Mouse (Mus musculus): ENCODE data around the gene Rasgrf1. TPM values are rescaled to one million over a fixed set of nuclear protein-coding genes. Genes with fewer than 3 reads are reported as not detected.

Gene Rasgrf1
- polyA plus RNA-seq, 1 experiment from 2014 or later, result 0.84 TPM

DNA sequence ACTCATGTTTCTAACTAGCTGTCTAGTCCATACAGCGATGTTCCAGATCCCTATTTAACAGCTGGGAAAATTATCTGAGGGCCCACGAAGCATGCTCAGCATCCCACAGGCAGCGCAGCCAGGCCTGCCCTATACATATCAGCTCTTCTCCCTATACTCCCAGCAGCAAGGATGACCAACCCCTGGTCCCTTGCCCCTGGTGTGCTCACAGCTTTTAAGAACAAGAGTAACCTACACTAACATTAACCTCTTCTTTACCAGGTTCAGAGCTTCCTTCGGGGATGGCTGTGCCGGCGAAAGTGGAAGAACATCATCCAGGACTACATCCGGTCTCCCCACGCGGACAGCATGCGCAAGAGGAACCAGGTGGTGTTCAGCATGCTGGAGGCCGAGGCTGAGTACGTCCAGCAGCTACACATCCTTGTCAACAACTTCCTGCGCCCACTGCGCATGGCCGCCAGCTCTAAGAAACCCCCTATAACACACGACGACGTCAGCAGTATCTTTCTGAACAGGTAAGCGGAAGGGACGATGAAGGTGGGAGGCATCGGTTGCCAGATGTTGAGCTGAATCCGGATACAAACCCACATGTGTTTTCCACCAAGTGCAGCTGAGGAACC is 44.0 kb downstream of the Rasgrf1 start:
- WGBS, result 92% methylated on average over 22 of the region's 22 CpGs
- no peak for ATAC-seq (ENCODE audit: low FRiP score)
- H3K9ac ChIP-seq, result no peak overlapping the region
- no peak overlapping the region for H3K27ac ChIP-seq
- no peaks in the 10 kb centered on the region for H3K27me3 ChIP-seq
- no peak overlapping the region for H3K4me2 ChIP-seq (replicated peaks)
- H3K9me3 ChIP-seq (replicated peaks), result no peaks in the 10 kb centered on the region
- no peaks in the 10 kb centered on the region for H3K4me1 ChIP-seq
- no peaks in the 10 kb centered on the region for H3K36me3 ChIP-seq
- H3K4me3 ChIP-seq, result no peak overlapping the region

DNA sequence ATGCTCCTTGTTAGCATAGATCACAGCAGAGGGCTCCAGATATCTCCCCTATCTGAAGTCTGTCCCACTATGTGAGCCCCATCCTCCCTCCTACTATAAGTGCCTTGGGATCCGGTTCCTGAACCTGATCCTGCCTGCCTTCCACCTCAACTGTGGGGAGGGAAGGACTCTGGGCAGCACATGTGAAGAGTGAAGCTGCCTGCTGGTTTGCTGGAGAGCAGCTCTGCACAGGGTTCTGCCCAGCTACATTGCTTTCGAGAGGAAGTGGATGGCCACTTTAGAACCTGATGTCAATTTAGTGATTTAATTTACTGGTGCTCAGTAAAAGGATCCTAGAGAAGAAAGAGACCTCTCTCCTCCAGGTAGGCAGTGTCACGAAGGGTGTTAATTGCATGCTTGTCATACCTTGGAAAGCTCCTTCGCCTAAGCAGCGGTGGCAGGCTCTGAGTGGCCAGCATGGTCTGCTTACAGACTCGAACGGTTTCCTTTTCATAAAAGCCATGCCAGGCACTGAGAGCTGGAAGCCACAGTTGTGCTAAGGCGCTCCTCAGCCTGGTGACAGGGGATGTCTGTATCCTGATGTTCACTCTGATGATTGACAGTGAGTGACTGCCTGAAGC is 45.3 kb downstream of the Rasgrf1 start:
- H3K9me3 ChIP-seq (replicated peaks), result no peaks in the 10 kb centered on the region
- H3K4me3 ChIP-seq, result no peak overlapping the region
- no peak for ATAC-seq (ENCODE audit: low FRiP score)
- no peak overlapping the region for H3K4me2 ChIP-seq (replicated peaks)
- no peaks in the 10 kb centered on the region for H3K36me3 ChIP-seq
- H3K4me1 ChIP-seq, result no peaks in the 10 kb centered on the region
- no peaks in the 10 kb centered on the region for H3K27me3 ChIP-seq
- no peak overlapping the region for H3K9ac ChIP-seq
- WGBS, result 79% methylated on average over 8 of the region's 8 CpGs
- H3K27ac ChIP-seq, result no peak overlapping the region

DNA sequence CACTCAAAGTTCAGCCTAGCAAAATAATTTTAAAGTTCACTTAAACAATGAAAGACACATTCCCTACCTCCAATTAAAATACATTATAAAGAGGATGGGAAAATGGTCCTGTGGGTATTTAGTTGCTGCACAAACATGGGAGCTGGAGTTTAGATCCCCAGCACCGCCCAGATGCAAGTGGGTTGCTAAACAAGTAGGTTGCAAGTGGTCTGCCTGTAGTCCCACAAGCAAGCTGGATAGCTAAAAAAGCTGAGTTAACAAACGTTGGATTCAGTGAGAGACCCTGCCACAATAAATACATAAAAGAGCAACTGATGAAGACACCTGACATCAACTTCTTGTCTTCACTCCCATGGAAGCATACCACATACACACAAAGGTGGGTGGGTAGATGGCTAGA is 49.3 kb downstream of the Rasgrf1 start:
- H3K4me1 ChIP-seq, result no peaks in the 10 kb centered on the region
- no peaks in the 10 kb centered on the region for H3K27me3 ChIP-seq
- H3K4me2 ChIP-seq (replicated peaks), result no peak overlapping the region
- no peak for ATAC-seq (ENCODE audit: low FRiP score)
- 89% methylated on average over 2 of the region's 2 CpGs for whole genome bisulfite sequencing
- H3K36me3 ChIP-seq, result no peaks in the 10 kb centered on the region
- H3K27ac ChIP-seq, result no peak overlapping the region
- no peak overlapping the region for H3K9ac ChIP-seq
- no peak overlapping the region for H3K4me3 ChIP-seq
- H3K9me3 ChIP-seq (replicated peaks), result no peaks in the 10 kb centered on the region

DNA sequence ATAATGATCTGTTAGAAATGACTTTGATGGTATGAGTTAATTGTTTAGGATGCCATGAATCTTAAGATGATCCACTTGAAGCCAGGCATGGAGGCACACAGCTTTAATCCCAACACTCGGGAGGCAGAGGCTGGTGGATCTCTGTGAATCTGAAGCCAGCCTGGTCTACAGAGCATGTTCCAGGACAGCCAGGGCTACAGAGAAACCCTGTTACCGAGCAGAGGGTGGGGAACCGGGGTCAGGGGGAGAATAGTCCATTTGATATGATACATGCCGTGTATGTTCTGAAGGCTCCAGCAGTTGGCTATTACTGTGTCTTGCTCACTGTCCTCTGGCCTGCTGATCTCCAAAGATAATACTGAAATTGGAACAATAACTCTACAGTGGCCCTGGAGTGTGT is 54.4 kb downstream of the Rasgrf1 start:
- Histone ChIP-seq H3K4me2 (replicated peaks) (no peak overlapping the region), H3K4me1 (no peaks in the 10 kb centered on the region), H3K36me3 (no peaks in the 10 kb centered on the region), H3K9ac (no peak overlapping the region), H3K9me3 (replicated peaks) (no peaks in the 10 kb centered on the region), H3K4me3 (no peak overlapping the region), H3K27ac (no peak overlapping the region), H3K27me3 (no peaks in the 10 kb centered on the region)
- no peak for ATAC-seq (ENCODE audit: low FRiP score)
- WGBS, result 89% methylated on average over 4 of the region's 4 CpGs

DNA sequence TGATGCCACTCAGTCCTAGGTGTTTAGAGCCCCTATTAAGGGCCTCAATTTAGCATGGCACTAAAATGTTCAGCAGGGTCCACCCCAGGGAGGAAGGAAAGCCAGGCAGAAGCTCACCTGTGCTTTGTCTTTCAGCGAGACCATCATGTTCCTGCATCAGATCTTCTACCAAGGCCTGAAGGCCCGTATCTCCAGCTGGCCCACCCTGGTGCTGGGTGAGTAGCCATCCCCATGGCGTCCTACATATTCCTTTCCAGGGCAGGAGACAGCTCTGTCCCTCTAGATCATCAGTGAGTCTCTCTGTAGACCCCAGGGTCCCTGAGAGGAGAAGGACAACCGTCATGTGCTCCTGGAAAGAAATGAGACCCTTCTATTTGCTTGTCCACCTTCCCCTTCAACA is 58.0 kb downstream of the Rasgrf1 start:
- no peak overlapping the region for H3K4me3 ChIP-seq
- H3K27ac ChIP-seq, result no peak overlapping the region
- H3K27me3 ChIP-seq, result no peaks in the 10 kb centered on the region
- ATAC-seq (ENCODE audit: low FRiP score), result no peak
- H3K9me3 ChIP-seq (replicated peaks), result no peaks in the 10 kb centered on the region
- no peak overlapping the region for H3K4me2 ChIP-seq (replicated peaks)
- 84% methylated on average over 4 of the region's 4 CpGs for WGBS
- H3K36me3 ChIP-seq, result no peaks in the 10 kb centered on the region
- H3K4me1 ChIP-seq, result no peaks in the 10 kb centered on the region
- H3K9ac ChIP-seq, result no peak overlapping the region

DNA sequence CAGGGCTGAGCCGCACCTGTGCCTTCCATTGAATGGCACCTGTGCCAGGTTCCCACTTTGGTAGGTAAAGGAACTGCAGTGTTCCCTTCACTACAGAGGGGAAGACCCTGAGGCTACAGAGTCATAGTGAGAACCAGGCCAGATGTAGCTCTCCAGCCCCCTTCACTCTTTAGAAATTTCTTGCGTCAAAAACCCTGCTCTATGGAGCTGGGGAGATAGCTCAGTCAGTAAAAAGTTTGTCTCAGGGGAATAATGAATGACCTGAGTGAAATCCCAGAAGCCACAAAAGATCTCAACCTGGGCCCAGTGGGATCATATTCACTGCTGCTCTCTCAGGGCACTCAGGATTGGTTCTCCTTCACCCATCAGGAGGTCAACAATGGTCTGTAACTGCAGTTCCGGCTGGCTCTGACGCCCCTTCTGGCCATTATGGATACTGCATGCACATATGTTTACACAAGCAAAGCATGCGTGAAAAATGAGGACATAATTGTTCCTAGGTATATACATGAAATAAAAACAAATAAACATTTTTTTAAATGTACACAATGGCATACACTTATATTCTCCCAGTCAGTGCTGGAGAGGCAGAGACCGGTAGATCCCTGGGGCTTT is 59.2 kb downstream of the Rasgrf1 start:
- Histone ChIP-seq H3K36me3 (no peaks in the 10 kb centered on the region), H3K27me3 (no peaks in the 10 kb centered on the region), H3K9ac (no peak overlapping the region), H3K27ac (no peak overlapping the region), H3K4me3 (no peak overlapping the region), H3K9me3 (replicated peaks) (no peaks in the 10 kb centered on the region), H3K4me1 (no peaks in the 10 kb centered on the region), H3K4me2 (replicated peaks) (no peak overlapping the region)
- ATAC-seq (ENCODE audit: low FRiP score), result no peak
- 88% methylated on average over 6 of the region's 6 CpGs for WGBS

DNA sequence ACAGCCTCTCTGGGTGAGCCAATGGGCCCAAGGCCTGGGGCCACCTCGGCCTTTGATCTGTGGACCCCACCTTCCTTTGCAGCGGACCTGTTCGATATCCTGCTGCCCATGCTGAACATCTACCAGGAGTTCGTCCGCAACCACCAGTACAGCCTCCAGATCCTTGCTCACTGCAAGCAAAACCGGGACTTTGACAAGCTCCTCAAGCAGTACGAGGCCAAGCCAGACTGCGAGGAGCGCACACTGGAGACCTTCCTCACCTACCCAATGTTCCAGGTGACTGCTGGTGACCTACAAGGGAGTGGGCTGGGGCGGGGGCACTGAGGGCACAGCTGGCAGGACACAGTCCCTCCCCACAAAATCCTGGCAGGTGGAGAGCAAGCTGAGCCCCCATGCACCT is 60.6 kb downstream of the Rasgrf1 start:
- H3K4me3 ChIP-seq, result no peak overlapping the region
- no peaks in the 10 kb centered on the region for H3K9me3 ChIP-seq (replicated peaks)
- no peaks in the 10 kb centered on the region for H3K4me1 ChIP-seq
- WGBS, result 94% methylated on average over 10 of the region's 10 CpGs
- no peak overlapping the region for H3K27ac ChIP-seq
- ATAC-seq (ENCODE audit: low FRiP score), result no peak
- H3K4me2 ChIP-seq (replicated peaks), result no peak overlapping the region
- no peaks in the 10 kb centered on the region for H3K36me3 ChIP-seq
- H3K9ac ChIP-seq, result no peak overlapping the region
- no peaks in the 10 kb centered on the region; the same call in 1 of the 2 replicates for H3K27me3 ChIP-seq

DNA sequence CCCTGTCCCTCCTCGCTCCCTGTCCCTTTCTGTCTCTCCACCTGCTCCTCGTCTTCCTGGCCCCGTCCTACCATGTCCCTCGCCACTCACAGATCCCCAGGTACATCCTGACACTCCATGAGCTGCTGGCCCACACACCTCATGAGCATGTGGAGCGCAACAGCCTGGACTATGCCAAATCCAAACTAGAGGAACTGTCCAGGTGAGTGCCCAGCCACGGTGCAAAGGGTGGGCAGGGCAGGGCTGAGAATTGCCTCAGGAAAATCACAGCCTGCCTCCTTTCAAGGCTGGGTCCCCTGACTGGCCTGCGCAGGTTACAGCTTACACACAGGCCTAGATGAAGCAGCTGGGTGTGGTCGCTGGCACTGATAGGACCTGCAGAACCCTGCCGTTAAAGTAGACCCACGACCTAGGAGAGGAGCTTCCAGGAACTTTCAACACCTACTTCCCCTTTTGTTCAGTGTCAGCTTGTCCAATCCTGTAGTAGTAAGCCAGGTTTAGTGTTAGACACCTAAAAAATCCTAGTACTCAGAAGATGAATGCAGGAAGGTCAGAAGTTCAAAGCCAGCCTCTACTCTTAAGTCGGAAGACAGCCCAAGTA is 61.3 kb downstream of the Rasgrf1 start:
- WGBS, result 82% methylated on average over 11 of the region's 11 CpGs
- Histone ChIP-seq H3K36me3 (no peaks in the 10 kb centered on the region), H3K4me1 (no peaks in the 10 kb centered on the region), H3K9me3 (replicated peaks) (no peaks in the 10 kb centered on the region), H3K4me3 (no peak overlapping the region), H3K27me3 (no peaks in the 10 kb centered on the region; the same call in 1 of the 2 replicates), H3K27ac (no peak overlapping the region), H3K9ac (no peak overlapping the region), H3K4me2 (replicated peaks) (no peak overlapping the region)
- no peak for ATAC-seq (ENCODE audit: low FRiP score)

DNA sequence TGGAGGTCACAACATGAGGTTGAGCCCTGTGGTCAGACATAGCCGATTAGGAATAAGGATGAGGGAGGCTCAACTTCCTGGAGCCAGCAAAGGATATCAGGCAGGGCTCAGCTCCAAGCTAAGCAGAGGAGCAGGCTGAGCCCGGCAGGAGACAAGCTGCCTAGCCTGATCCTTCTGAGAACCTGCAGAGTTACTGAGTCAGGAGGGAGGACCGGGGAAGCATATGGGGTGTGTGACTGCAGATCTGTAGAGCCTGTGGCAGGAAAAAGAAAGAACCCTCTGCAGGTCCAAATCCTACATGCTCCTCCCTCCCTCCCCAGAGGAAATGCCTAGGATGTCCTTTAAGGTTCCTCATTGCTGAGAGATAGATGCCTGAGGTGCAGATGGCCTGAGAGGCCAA is 62.6 kb downstream of the Rasgrf1 start:
- 68% methylated on average over 3 of the region's 3 CpGs for WGBS
- Histone ChIP-seq H3K4me1 (no peaks in the 10 kb centered on the region), H3K27ac (no peak overlapping the region), H3K4me3 (no peak overlapping the region), H3K4me2 (replicated peaks) (no peak overlapping the region), H3K27me3 (no peaks in the 10 kb centered on the region; the same call in 1 of the 2 replicates), H3K36me3 (no peaks in the 10 kb centered on the region), H3K9me3 (replicated peaks) (no peaks in the 10 kb centered on the region), H3K9ac (no peak overlapping the region)
- no peak for ATAC-seq (ENCODE audit: low FRiP score)

DNA sequence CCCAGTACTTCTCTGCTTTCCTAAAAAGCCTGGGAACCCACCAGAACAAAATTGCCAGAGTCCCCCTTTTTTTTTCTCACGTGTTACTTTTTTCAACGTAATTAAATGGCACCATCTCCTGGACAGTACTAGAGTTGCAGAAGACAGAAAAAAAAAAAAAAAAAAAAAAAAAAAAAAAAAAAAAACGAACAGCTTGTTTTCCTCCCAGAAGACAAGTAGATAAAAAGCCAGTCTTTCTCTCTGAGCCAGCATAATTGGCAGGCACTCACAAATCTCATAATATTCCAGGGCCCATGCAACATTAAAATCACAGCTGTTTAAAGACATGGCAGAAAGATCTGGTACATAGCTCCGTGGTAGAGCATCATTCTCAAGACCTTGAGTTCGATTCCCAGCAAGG is 64.1 kb downstream of the Rasgrf1 start:
- WGBS, result 42% methylated on average over 5 of the region's 5 CpGs
- H3K4me2 ChIP-seq (replicated peaks), result no peak overlapping the region
- H3K4me3 ChIP-seq, result no peak overlapping the region
- no peak for ATAC-seq (ENCODE audit: low FRiP score)
- H3K36me3 ChIP-seq, result no peaks in the 10 kb centered on the region
- H3K27ac ChIP-seq, result no peak overlapping the region
- H3K27me3 ChIP-seq, result no peaks in the 10 kb centered on the region; the same call in 1 of the 2 replicates
- no peak overlapping the region for H3K9ac ChIP-seq
- no peaks in the 10 kb centered on the region for H3K4me1 ChIP-seq
- H3K9me3 ChIP-seq (replicated peaks), result no peaks in the 10 kb centered on the region

DNA sequence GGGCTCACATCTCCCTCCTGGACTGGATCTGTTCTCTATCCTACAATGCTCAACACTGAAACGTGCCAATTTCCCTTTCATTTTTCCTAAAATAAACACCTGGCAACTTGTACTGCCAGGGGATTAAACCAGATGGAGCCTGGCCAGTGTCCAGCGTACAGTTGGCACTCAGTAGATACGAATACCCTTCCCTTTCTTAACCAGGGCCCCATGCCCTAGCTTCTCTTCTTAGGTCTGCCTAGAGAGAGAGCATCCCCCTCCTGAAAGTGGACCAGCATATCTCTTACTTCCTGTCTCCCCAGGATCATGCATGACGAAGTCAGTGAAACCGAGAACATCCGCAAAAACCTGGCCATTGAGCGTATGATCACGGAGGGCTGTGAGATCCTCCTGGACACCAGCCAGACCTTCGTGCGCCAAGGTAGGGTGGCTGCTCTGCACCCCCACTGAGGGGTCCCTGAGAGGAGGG is 64.8 kb downstream of the Rasgrf1 start:
- H3K36me3 ChIP-seq, result no peaks in the 10 kb centered on the region
- no peak overlapping the region for H3K27ac ChIP-seq
- H3K4me1 ChIP-seq, result no peaks in the 10 kb centered on the region
- no peaks in the 10 kb centered on the region for H3K9me3 ChIP-seq (replicated peaks)
- no peak for ATAC-seq (ENCODE audit: low FRiP score)
- 88% methylated on average over 10 of the region's 10 CpGs for WGBS
- no peak overlapping the region for H3K4me2 ChIP-seq (replicated peaks)
- H3K9ac ChIP-seq, result no peak overlapping the region
- H3K4me3 ChIP-seq, result no peak overlapping the region
- no peaks in the 10 kb centered on the region; the same call in 1 of the 2 replicates for H3K27me3 ChIP-seq

DNA sequence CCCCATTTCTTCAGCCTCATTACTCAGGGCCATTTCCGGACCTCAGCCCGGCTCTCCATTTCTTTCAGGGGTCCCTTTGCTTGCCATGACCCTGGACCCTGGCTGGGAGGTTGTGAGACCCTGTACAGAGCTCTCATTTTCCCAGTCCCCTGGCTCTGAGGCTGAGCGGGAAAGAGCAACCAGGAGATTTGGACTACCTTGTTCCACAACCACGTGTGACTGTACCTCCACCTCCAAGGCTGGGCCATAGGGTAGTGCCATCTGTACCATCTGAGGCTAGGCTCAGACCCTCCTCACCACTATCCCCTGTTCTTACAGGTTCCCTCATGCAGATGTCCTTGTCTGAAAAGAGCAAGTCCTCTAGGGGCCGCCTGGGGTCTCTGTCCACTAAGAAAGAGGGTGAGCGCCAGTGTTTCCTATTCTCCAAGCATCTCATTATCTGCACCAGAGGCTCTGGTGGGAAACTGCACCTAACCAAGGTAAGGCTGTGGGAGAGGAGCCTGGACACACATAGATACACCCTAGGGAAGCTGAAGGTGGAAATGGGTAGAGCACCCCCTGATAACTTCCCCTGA is 66.7 kb downstream of the Rasgrf1 start:
- Histone ChIP-seq H3K36me3 (no peaks in the 10 kb centered on the region), H3K4me1 (no peaks in the 10 kb centered on the region), H3K27me3 (no peaks in the 10 kb centered on the region; the same call in 1 of the 2 replicates), H3K9ac (no peak overlapping the region), H3K9me3 (replicated peaks) (no peaks in the 10 kb centered on the region), H3K4me3 (no peak overlapping the region), H3K27ac (no peak overlapping the region), H3K4me2 (replicated peaks) (no peak overlapping the region)
- WGBS, result 78% methylated on average over 6 of the region's 6 CpGs
- no peak for ATAC-seq (ENCODE audit: low FRiP score)
